Mouse (Mus musculus): ENCODE measurements around the gene Oxgr1. TPM values are rescaled to one million over a fixed set of nuclear protein-coding genes. Genes with fewer than 3 reads are reported as not detected.
"Not testable (repeated sequence)": the region's sequence is repeated elsewhere in the genome, so short reads cannot be mapped to it uniquely, and the experiment has no call there.

Gene Oxgr1
- polyA plus RNA-seq, 1 experiment from 2014 or later: 0.05 TPM

DNA sequence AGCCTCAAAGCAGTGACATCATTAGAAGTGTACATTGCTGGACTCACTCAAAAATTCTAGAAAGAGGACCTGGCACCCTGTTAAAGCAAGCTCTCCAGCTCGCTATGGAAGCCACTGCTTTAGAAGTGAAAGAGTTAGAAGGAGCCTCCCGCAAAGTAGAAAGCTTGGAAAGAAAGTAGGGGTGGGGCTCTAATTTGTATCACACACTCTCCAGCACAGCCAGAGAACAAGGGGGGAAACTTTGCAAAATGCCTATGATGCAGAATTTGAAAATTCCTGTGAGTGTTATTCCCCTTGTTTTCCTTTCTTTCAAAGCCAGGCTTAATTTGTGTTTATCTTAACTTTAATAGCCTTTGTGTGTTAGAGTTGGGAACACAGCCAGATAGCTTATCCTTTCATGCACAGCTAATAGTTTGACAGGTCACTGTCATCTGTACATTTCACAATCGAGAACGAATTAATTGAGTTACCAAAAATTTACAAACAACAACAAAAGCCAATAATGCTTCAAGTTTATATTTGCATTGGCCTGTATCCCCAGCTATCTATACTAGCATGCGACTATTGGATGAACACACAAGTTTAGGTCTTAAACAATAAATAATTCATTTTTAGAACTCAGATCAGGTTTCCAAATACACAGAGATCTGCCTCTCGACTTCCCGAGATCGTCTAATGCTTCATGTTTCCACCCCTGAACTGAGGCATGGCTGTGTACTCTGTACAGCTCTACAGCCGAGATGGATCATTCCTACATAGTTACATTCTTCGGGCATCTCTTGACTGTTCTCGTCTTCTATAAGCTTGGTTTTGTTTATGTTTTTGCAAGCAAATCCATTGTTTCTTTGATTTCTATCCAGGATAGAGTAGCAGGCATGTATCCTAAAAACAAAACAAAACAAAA is 32.0 kb downstream of the Oxgr1 start:
- no peaks in the 10 kb centered on the region for H3K27me3 ChIP-seq (replicated peaks)
- no peaks in the 10 kb centered on the region for H3K9me3 ChIP-seq (replicated peaks)
- no peaks in the 10 kb centered on the region for H3K36me3 ChIP-seq
- no peak overlapping the region for H3K4me3 ChIP-seq
- H3K4me2 ChIP-seq: no peak overlapping the region
- H3K27ac ChIP-seq (ENCODE audit: poor library complexity, severe bottlenecking): no peak overlapping the region
- H3K4me1 ChIP-seq (replicated peaks): no peaks in the 10 kb centered on the region
- no peak overlapping the region for H3K9ac ChIP-seq
- 76% methylated on average over 11 of the region's 11 CpGs for WGBS
- no peak for ATAC-seq (ENCODE audit: insufficient number of reproducible peaks, low FRiP score)

DNA sequence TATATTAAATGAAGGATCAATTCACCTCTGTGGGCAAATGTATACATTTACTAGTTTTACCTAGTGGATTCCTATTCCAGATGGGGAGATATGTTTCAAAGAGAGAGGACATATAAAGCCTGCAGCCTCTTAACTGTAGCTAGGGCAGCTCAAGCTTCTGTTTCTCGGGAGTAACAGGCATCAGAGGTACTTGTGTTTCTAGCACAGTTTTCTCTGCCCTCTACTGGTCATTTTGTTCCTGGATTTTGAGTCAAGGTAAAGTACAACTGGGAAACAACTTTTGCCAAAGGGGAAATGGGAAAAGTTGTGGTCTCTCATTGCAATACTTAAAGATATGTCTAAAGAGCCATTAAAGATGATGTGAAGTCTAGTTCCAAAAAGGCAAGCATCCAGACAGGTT is 37.1 kb downstream of the Oxgr1 start:
- WGBS: 18% methylated on average over 1 of the region's 1 CpGs
- Histone ChIP-seq H3K9me3 (replicated peaks) (no peaks in the 10 kb centered on the region), H3K4me2 (no peak overlapping the region), H3K27me3 (replicated peaks) (no peaks in the 10 kb centered on the region), H3K4me1 (replicated peaks) (no peaks in the 10 kb centered on the region), H3K4me3 (no peak overlapping the region), H3K9ac (no peak overlapping the region), H3K36me3 (no peaks in the 10 kb centered on the region), H3K27ac (ENCODE audit: poor library complexity, severe bottlenecking) (no peak overlapping the region)
- ATAC-seq (ENCODE audit: insufficient number of reproducible peaks, low FRiP score): no peak

DNA sequence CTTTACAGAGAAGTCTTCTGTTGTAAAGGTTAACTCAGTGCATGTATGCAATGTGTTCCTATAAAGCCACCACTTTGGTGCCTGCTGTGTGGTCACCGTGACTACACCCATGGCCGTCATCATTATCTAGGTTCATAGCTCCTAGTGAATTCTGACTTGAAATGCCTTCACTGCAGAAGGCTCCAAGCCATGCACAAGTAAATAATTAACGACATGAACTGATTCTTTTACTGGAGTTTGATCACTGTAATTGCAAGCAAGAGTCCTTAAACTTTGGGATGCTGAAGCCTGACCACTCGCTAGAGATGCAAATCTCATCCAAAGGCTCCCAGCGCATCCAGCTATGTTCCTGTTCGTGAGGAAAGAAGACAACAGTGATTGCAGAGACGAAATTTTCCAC is 38.6 kb downstream of the Oxgr1 start:
- ATAC-seq (ENCODE audit: insufficient number of reproducible peaks, low FRiP score): no peak
- Histone ChIP-seq H3K4me3 (no peak overlapping the region), H3K9me3 (replicated peaks) (no peaks in the 10 kb centered on the region), H3K27me3 (replicated peaks) (no peaks in the 10 kb centered on the region), H3K36me3 (no peaks in the 10 kb centered on the region), H3K4me1 (replicated peaks) (no peaks in the 10 kb centered on the region), H3K9ac (no peak overlapping the region), H3K4me2 (no peak overlapping the region), H3K27ac (ENCODE audit: poor library complexity, severe bottlenecking) (no peak overlapping the region)
- 72% methylated on average over 7 of the region's 7 CpGs for WGBS

DNA sequence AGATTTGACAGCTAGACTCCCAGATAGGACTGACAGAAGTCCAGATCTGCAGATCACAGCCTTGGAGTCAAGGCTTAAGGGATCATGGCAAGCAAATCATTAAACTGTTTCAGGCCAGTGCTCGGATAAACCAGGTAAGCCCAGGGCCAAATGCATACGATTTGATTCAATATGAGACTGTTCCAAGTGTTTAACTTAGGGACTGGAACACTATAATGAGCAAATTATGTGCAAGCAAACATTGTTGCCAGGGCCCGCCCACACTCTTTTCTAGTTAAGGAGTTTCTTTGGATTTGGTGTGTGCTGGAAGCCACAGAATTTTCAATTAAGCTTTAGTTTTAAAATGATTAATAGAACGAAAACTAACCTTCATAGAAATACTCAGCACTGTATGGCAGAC is 39.6 kb downstream of the Oxgr1 start:
- H3K36me3 ChIP-seq: no peaks in the 10 kb centered on the region
- no peaks in the 10 kb centered on the region for H3K27me3 ChIP-seq (replicated peaks)
- no peak overlapping the region for H3K4me2 ChIP-seq
- no peaks in the 10 kb centered on the region for H3K4me1 ChIP-seq (replicated peaks)
- H3K27ac ChIP-seq (ENCODE audit: poor library complexity, severe bottlenecking): no peak overlapping the region
- no peak overlapping the region for H3K4me3 ChIP-seq
- no peak for ATAC-seq (ENCODE audit: insufficient number of reproducible peaks, low FRiP score)
- WGBS: 75% methylated on average over 4 of the region's 4 CpGs
- H3K9ac ChIP-seq: no peak overlapping the region
- H3K9me3 ChIP-seq (replicated peaks): no peaks in the 10 kb centered on the region

DNA sequence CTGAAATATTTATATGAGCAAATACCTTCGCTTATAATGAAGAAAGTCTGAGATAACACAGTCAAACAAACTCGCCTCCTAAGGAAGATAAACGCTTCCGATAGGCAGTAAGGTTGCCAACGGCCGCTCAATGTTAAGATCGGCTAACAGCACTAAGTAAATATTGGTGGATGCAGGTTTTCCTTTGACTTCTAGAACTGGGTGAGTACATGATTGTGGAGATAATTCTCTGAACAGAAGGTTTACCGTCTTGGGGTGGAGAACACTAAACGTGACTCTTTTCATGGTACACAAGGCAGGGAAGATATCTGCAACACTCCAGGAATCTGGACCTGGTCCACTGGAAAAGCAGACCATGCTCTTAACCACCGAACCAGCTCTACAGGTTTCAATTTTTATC is 52.6 kb downstream of the Oxgr1 start:
- ATAC-seq (ENCODE audit: insufficient number of reproducible peaks, low FRiP score): no peak
- H3K4me1 ChIP-seq (replicated peaks): peaks cover 6% of the 10 kb centered on the region; the same call in 1 of the 2 replicates
- no peaks in the 10 kb centered on the region for H3K36me3 ChIP-seq
- H3K9ac ChIP-seq: no peak overlapping the region
- H3K4me2 ChIP-seq: no peak overlapping the region
- whole genome bisulfite sequencing: 78% methylated on average over 10 of the region's 10 CpGs
- no peak overlapping the region for H3K27ac ChIP-seq (ENCODE audit: poor library complexity, severe bottlenecking)
- no peaks in the 10 kb centered on the region for H3K9me3 ChIP-seq (replicated peaks)
- H3K4me3 ChIP-seq: no peak overlapping the region
- no peaks in the 10 kb centered on the region for H3K27me3 ChIP-seq (replicated peaks)

DNA sequence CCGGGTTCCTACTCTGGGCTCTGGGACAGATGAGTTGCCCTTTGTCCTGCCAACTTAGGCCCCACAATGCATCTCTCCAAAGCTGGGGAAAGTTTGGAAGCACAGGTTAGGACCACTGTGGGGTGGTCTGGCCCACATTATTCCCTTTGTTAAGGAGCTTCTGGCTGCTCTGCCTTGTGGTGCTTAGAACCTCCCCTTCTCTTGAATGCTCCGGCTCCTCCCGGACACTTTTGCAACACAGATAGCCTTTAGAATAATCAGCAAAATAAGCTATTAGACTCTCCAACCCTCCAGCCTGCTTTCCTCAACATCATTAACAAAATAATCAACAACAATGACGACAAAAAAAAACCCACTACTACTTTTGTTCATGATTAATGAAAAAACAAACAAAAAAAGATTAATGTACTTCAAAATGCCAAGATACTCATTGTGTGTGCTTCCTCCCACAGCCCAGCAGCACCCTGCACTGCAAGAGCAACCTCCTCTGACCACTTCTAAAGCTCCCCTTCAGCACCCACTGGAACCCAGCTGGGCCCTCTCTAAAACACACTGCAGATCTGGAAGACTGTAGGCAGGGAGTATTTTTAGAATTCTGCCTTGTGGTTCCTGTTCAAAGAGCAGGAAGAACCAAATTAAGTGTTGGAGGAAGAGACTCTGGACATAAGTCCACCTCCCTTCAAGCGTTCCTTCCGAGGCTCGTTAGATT is 53.1 kb downstream of the Oxgr1 start:
- H3K9ac ChIP-seq: no peak overlapping the region
- H3K27ac ChIP-seq (ENCODE audit: poor library complexity, severe bottlenecking): no peak overlapping the region
- H3K4me1 ChIP-seq (replicated peaks): peaks cover 6% of the 10 kb centered on the region; the same call in 1 of the 2 replicates
- H3K9me3 ChIP-seq (replicated peaks): no peaks in the 10 kb centered on the region
- no peaks in the 10 kb centered on the region for H3K36me3 ChIP-seq
- no peak for ATAC-seq (ENCODE audit: insufficient number of reproducible peaks, low FRiP score)
- H3K27me3 ChIP-seq (replicated peaks): no peaks in the 10 kb centered on the region
- no peak overlapping the region for H3K4me2 ChIP-seq
- 57% methylated on average over 7 of the region's 7 CpGs for WGBS
- no peak overlapping the region for H3K4me3 ChIP-seq

DNA sequence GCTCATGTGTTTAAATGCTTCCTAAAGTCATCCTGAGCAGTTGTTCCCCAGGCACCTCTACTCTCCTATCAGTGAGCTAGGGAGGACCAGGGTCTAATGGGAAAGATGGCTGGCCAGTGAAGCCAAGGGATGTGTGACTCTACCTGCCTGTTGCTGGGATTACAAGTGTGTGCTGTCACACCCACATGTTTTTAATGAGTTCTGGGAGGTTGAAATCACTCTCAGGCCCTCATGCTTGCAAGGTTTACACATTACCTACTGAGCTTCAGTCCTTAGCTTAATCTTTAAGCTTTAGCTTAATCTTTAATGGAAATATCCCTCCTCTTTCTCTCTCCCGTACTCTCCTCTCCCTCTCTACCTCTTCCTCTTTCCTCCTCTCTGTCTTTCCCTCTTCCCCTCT is 55.0 kb downstream of the Oxgr1 start:
- no peak overlapping the region for H3K27ac ChIP-seq (ENCODE audit: poor library complexity, severe bottlenecking)
- peaks cover 6% of the 10 kb centered on the region; the same call in 1 of the 2 replicates for H3K4me1 ChIP-seq (replicated peaks)
- H3K36me3 ChIP-seq: no peaks in the 10 kb centered on the region
- WGBS: 79% methylated on average over 1 of the region's 1 CpGs
- no peaks in the 10 kb centered on the region for H3K27me3 ChIP-seq (replicated peaks)
- no peak for ATAC-seq (ENCODE audit: insufficient number of reproducible peaks, low FRiP score)
- no peak overlapping the region for H3K4me2 ChIP-seq
- H3K9me3 ChIP-seq (replicated peaks): no peaks in the 10 kb centered on the region
- no peak overlapping the region for H3K9ac ChIP-seq
- no peak overlapping the region for H3K4me3 ChIP-seq

DNA sequence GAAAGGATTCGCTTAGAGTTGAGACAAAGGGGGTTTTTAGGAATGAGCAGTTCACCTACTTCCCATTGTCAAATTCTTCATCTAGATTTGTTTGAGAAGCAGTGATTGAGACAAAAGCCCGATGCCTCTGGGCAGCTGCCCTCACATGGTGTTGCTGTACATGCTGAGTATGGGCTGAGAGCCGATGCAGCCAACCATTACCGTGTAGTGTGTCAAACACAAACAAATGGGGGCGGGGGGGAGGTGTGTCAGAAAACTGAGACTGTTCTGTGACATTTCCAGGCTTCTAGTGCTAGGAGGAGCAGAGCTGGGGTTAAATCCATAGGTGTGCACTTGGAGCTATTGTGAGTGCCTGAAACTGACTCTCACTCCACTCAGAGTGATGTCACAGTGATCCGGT is 55.5 kb downstream of the Oxgr1 start:
- Histone ChIP-seq H3K27me3 (replicated peaks) (no peaks in the 10 kb centered on the region), H3K4me1 (replicated peaks) (peaks cover 6% of the 10 kb centered on the region; the same call in 1 of the 2 replicates), H3K27ac (ENCODE audit: poor library complexity, severe bottlenecking) (no peak overlapping the region), H3K9me3 (replicated peaks) (no peaks in the 10 kb centered on the region), H3K36me3 (no peaks in the 10 kb centered on the region), H3K4me2 (no peak overlapping the region), H3K4me3 (no peak overlapping the region), H3K9ac (no peak overlapping the region)
- 81% methylated on average over 6 of the region's 6 CpGs for WGBS
- no peak for ATAC-seq (ENCODE audit: insufficient number of reproducible peaks, low FRiP score)

DNA sequence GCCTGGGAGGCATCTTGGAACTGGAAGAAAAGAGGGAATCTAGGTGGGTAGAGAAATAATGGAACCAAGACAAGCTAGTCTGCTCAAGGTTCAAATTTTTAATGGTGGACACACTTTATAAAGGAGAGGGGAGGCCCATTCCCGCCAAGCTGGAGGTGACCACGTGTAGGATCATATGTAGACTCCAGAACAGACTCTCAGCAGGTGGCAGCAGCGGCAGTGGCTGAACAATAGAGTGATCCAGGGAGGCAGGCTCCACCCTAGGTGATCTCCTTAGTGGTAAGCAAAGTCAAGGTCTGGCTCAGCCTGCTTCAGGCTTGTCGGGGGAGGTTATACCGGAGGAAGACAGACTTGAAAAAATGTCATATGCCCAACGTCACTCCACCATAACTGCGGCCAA is 55.9 kb downstream of the Oxgr1 start:
- H3K27me3 ChIP-seq (replicated peaks); H3K9ac ChIP-seq; H3K36me3 ChIP-seq; ATAC-seq (ENCODE audit: insufficient number of reproducible peaks, low FRiP score); H3K4me3 ChIP-seq; H3K27ac ChIP-seq (ENCODE audit: poor library complexity, severe bottlenecking); H3K4me1 ChIP-seq (replicated peaks); H3K9me3 ChIP-seq (replicated peaks); H3K4me2 ChIP-seq: not testable (repeated sequence)
- WGBS: 84% methylated on average over 7 of the region's 7 CpGs

DNA sequence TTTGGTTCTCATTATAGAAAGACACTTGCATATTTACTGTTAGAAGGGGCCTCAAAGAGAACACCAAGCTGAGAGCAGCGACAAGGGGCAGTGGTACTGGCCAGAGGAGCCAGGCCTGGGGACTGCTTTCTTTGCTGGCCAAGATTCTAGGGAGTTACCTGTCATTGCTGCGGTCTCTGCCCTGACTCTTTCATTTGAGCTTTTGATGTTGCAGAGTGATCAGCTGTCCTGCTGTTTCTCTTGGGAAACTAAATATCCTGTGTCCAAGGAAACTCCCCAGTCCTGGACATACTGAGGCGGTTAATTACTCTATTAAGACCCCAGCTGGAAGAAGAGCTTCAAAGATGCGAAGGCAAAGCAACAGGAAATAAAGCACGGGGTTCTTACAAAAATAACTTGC is 60.9 kb downstream of the Oxgr1 start:
- Histone ChIP-seq H3K27ac (ENCODE audit: poor library complexity, severe bottlenecking) (no peak overlapping the region), H3K4me1 (replicated peaks) (no peaks in the 10 kb centered on the region), H3K36me3 (no peaks in the 10 kb centered on the region), H3K4me2 (no peak overlapping the region), H3K27me3 (replicated peaks) (no peaks in the 10 kb centered on the region), H3K9ac (no peak overlapping the region), H3K4me3 (no peak overlapping the region), H3K9me3 (replicated peaks) (no peaks in the 10 kb centered on the region)
- no peak for ATAC-seq (ENCODE audit: insufficient number of reproducible peaks, low FRiP score)
- 53% methylated on average over 5 of the region's 5 CpGs for WGBS

DNA sequence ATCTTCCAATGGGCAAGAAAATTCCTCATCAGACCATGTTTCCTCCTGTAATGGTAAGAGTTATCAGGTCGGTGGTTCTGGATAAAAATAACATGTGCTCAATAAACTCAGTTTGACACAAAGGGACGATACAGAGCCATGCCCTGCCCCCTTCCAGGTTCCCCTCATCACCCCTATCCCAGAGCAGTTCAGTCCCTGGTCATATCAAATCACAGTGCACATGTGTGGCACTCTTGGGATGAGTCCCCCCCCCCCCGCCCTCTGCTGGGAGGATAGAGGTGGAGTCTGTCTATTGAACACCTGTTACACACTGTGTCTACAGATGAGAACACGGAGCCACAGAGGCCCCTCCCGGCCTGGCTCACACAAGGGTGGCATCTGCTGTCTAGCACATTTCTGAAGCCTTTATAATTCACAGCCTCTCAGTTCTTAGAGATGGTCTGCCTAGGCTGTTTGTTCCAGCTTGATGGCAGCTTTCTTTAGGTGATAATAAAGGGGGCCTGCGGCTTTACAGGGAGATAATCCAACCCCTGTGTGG is 61.5 kb downstream of the Oxgr1 start:
- Histone ChIP-seq H3K4me3 (no peak overlapping the region), H3K4me1 (replicated peaks) (no peaks in the 10 kb centered on the region), H3K27ac (ENCODE audit: poor library complexity, severe bottlenecking) (no peak overlapping the region), H3K9me3 (replicated peaks) (no peaks in the 10 kb centered on the region), H3K27me3 (replicated peaks) (no peaks in the 10 kb centered on the region), H3K9ac (no peak overlapping the region), H3K36me3 (no peaks in the 10 kb centered on the region), H3K4me2 (no peak overlapping the region)
- 72% methylated on average over 6 of the region's 6 CpGs for WGBS
- no peak for ATAC-seq (ENCODE audit: insufficient number of reproducible peaks, low FRiP score)
